Mouse (Mus musculus): Measurements from ENCODE around the gene Rfk. TPM values are rescaled to one million over a fixed set of nuclear protein-coding genes. Genes with fewer than 3 reads are reported as not detected.

The Rfk gene
- polyA plus RNA-seq, 1 experiment from 2014 or later: 77.2 TPM

GRCm38 (mm10) chr19:17369581-17369980 is 24.3 kb upstream of the Rfk start:
- Histone ChIP-seq H3K4me3 (ENCODE audit: low read depth, low read length) (no peak overlapping the region), H3K27me3 (replicated peaks; ENCODE audit: control insufficient read depth, insufficient read depth, low read length) (no peaks in the 10 kb centered on the region), H3K9ac (ENCODE audit: low read length) (no peak overlapping the region), H3K4me2 (ENCODE audit: low read length) (no peak overlapping the region), H3K9me3 (ENCODE audit: control insufficient read depth, low read length) (no peaks in the 10 kb centered on the region), H3K36me3 (ENCODE audit: control insufficient read depth, insufficient read depth, low read length) (no peaks in the 10 kb centered on the region), H3K4me1 (replicated peaks; ENCODE audit: control insufficient read depth, insufficient read depth, low read length) (no peaks in the 10 kb centered on the region), H3K27ac (ENCODE audit: low read depth) (no peak overlapping the region)
- ATAC-seq (replicated peaks; ENCODE audit: low FRiP score, low TSS enrichment, low read depth): no peak
- no peak for DNase-seq (ENCODE audit: low spot score)
- WGBS: 66% methylated on average over 7 of the region's 7 CpGs

GRCm38 (mm10) chr19:17372701-17373100 is 21.1 kb upstream of the Rfk start, which contains the start of gene Gcnt1:
Gene Gcnt1, minus strand, starts transcription at chr19:17372844.
- no peak for DNase-seq (ENCODE audit: low spot score)
- Histone ChIP-seq H3K36me3 (ENCODE audit: control insufficient read depth, insufficient read depth, low read length) (no peaks in the 10 kb centered on the region), H3K27me3 (replicated peaks; ENCODE audit: control insufficient read depth, insufficient read depth, low read length) (no peaks in the 10 kb centered on the region), H3K9me3 (ENCODE audit: control insufficient read depth, low read length) (no peaks in the 10 kb centered on the region), H3K4me3 (ENCODE audit: low read depth, low read length) (no peak within 1 kb of the TSS), H3K4me2 (ENCODE audit: low read length) (no peak within 1 kb of the TSS), H3K4me1 (replicated peaks; ENCODE audit: control insufficient read depth, insufficient read depth, low read length) (no peaks in the 10 kb centered on the region), H3K9ac (ENCODE audit: low read length) (no peak within 1 kb of the TSS), H3K27ac (ENCODE audit: low read depth) (no peak within 1 kb of the TSS)
- WGBS: 75% methylated on average over 3 of the region's 3 CpGs
- ATAC-seq (replicated peaks; ENCODE audit: low FRiP score, low TSS enrichment, low read depth): no peak

- H3K27ac ChIP-seq (ENCODE audit: low read depth): no peak overlapping the region
- H3K9ac ChIP-seq (ENCODE audit: low read length): no peak overlapping the region
- no peak for ATAC-seq (replicated peaks; ENCODE audit: low FRiP score, low TSS enrichment, low read depth)
- no peak overlapping the region for H3K4me3 ChIP-seq (ENCODE audit: low read depth, low read length)
- H3K27me3 ChIP-seq (replicated peaks; ENCODE audit: control insufficient read depth, insufficient read depth, low read length): no peaks in the 10 kb centered on the region
- H3K4me1 ChIP-seq (replicated peaks; ENCODE audit: control insufficient read depth, insufficient read depth, low read length): no peaks in the 10 kb centered on the region
- no peaks in the 10 kb centered on the region for H3K9me3 ChIP-seq (ENCODE audit: control insufficient read depth, low read length)
- no peak overlapping the region for H3K4me2 ChIP-seq (ENCODE audit: low read length)
- no peak for DNase-seq (ENCODE audit: low spot score)
- H3K36me3 ChIP-seq (ENCODE audit: control insufficient read depth, insufficient read depth, low read length): no peaks in the 10 kb centered on the region
These were observed 15.0 kb upstream of the Rfk start for GRCm38 (mm10) chr19:17378845-17379244.

DNA sequence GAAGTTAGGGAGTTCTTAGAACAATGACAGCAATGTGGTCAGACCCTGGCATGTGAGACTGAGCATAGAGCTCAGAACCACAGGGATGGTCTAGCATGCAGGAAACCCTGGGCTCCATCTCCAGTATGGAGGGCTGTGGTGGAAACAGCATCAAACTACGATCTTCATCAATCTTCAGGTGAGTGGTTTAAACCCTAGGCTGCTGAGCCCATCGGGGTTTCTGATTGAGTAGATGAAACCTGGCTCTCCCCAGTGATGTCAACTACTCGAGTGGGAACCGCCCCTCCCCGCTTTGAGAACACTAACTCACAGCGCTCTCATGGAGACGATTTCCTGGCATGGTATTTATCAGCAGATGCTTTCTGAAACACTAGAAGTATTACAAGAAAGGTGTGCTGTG is 13.3 kb upstream of the Rfk start:
- no peaks in the 10 kb centered on the region for H3K36me3 ChIP-seq (ENCODE audit: control insufficient read depth, insufficient read depth, low read length)
- no peak overlapping the region for H3K4me2 ChIP-seq (ENCODE audit: low read length)
- H3K9ac ChIP-seq (ENCODE audit: low read length): no peak overlapping the region
- no peaks in the 10 kb centered on the region for H3K4me1 ChIP-seq (replicated peaks; ENCODE audit: control insufficient read depth, insufficient read depth, low read length)
- H3K27me3 ChIP-seq (replicated peaks; ENCODE audit: control insufficient read depth, insufficient read depth, low read length): no peaks in the 10 kb centered on the region
- 53% methylated on average over 7 of the region's 7 CpGs for WGBS
- H3K27ac ChIP-seq (ENCODE audit: low read depth): no peak overlapping the region
- ATAC-seq (replicated peaks; ENCODE audit: low FRiP score, low TSS enrichment, low read depth): no peak
- no peak overlapping the region for H3K4me3 ChIP-seq (ENCODE audit: low read depth, low read length)
- no peaks in the 10 kb centered on the region for H3K9me3 ChIP-seq (ENCODE audit: control insufficient read depth, low read length)
- no peak for DNase-seq (ENCODE audit: low spot score)

DNA sequence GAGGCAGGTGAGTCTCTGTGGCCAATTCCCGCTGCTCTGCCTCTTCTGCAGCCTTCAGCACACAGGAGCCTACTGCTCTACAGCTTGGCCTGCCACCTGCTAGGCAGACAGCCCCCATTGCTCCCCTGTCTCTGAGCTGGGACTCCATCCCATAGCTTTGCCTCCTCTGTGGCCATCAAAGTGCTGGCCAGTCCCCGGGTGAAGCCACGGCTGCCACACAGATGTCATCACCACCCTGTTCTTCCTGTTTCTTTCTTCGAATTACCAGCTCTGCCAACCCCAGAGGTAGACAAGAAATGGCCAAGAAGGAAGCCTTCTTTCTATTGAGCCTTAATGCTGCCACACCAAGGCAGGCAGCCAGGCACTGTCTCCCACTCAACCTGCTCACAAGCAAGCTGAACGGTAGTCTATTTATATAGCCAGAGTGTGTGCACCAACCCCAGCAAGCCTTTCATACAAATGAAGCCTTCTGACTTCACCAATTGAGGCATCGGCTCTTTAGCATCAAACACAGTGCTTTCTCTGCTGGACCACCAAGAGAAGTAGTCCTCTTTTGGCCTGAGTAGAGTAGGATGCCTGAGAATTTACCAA is 10.9 kb upstream of the Rfk start:
- Histone ChIP-seq H3K9me3 (ENCODE audit: control insufficient read depth, low read length) (no peaks in the 10 kb centered on the region), H3K4me3 (ENCODE audit: low read depth, low read length) (no peak overlapping the region), H3K4me1 (replicated peaks; ENCODE audit: control insufficient read depth, insufficient read depth, low read length) (no peaks in the 10 kb centered on the region), H3K9ac (ENCODE audit: low read length) (no peak overlapping the region), H3K36me3 (ENCODE audit: control insufficient read depth, insufficient read depth, low read length) (no peaks in the 10 kb centered on the region), H3K27ac (ENCODE audit: low read depth) (no peak overlapping the region), H3K27me3 (replicated peaks; ENCODE audit: control insufficient read depth, insufficient read depth, low read length) (no peaks in the 10 kb centered on the region), H3K4me2 (ENCODE audit: low read length) (no peak overlapping the region)
- DNase-seq (ENCODE audit: low spot score): no peak
- no peak for ATAC-seq (replicated peaks; ENCODE audit: low FRiP score, low TSS enrichment, low read depth)
- 86% methylated on average over 6 of the region's 6 CpGs for WGBS

- no peak for ATAC-seq (replicated peaks; ENCODE audit: low FRiP score, low TSS enrichment, low read depth)
- no peaks in the 10 kb centered on the region for H3K36me3 ChIP-seq (ENCODE audit: control insufficient read depth, insufficient read depth, low read length)
- 97% methylated on average over 4 of the region's 4 CpGs for WGBS
- no peaks in the 10 kb centered on the region for H3K27me3 ChIP-seq (replicated peaks; ENCODE audit: control insufficient read depth, insufficient read depth, low read length)
- no peak overlapping the region for H3K27ac ChIP-seq (ENCODE audit: low read depth)
- H3K9ac ChIP-seq (ENCODE audit: low read length): no peak overlapping the region
- H3K4me3 ChIP-seq (ENCODE audit: low read depth, low read length): no peak overlapping the region
- no peak overlapping the region for H3K4me2 ChIP-seq (ENCODE audit: low read length)
- no peak for DNase-seq (ENCODE audit: low spot score)
- H3K9me3 ChIP-seq (ENCODE audit: control insufficient read depth, low read length): no peaks in the 10 kb centered on the region
- no peaks in the 10 kb centered on the region for H3K4me1 ChIP-seq (replicated peaks; ENCODE audit: control insufficient read depth, insufficient read depth, low read length)
These were observed 8.8 kb upstream of the Rfk start for GRCm38 (mm10) chr19:17385022-17385421.

GRCm38 (mm10) chr19:17385426-17385825 is 8.4 kb upstream of the Rfk start:
- Histone ChIP-seq H3K9me3 (ENCODE audit: control insufficient read depth, low read length) (no peaks in the 10 kb centered on the region), H3K4me2 (ENCODE audit: low read length) (no peak overlapping the region), H3K36me3 (ENCODE audit: control insufficient read depth, insufficient read depth, low read length) (no peaks in the 10 kb centered on the region), H3K4me1 (replicated peaks; ENCODE audit: control insufficient read depth, insufficient read depth, low read length) (no peaks in the 10 kb centered on the region), H3K27me3 (replicated peaks; ENCODE audit: control insufficient read depth, insufficient read depth, low read length) (no peaks in the 10 kb centered on the region), H3K4me3 (ENCODE audit: low read depth, low read length) (no peak overlapping the region), H3K9ac (ENCODE audit: low read length) (no peak overlapping the region), H3K27ac (ENCODE audit: low read depth) (no peak overlapping the region)
- WGBS: 72% methylated on average over 1 of the region's 1 CpGs
- DNase-seq (ENCODE audit: low spot score) (no peak), ATAC-seq (replicated peaks; ENCODE audit: low FRiP score, low TSS enrichment, low read depth) (no peak)

DNA sequence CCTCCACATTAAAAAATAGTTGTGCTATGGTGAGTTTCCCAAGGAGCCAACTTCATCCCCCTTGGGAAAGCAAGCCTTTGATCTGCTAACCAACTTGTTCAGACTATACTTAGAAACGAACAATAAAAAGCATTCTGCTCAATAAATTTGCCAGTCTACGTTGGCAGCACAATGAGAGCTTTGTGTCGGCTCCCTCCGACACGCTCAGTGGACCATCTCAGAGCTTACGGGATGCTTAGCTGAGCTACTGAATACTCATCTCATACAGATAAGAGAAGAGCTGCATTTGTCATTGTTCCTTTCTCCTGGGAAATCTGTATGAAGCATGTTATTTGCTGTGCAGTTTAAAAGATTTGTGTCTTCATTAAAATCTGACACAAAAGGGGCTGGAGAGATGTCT is 7.4 kb upstream of the Rfk start:
- no peak overlapping the region for H3K4me2 ChIP-seq (ENCODE audit: low read length)
- WGBS: 73% methylated on average over 6 of the region's 6 CpGs
- H3K9me3 ChIP-seq (ENCODE audit: control insufficient read depth, low read length): no peaks in the 10 kb centered on the region
- no peaks in the 10 kb centered on the region for H3K4me1 ChIP-seq (replicated peaks; ENCODE audit: control insufficient read depth, insufficient read depth, low read length)
- H3K9ac ChIP-seq (ENCODE audit: low read length): no peak overlapping the region
- H3K36me3 ChIP-seq (ENCODE audit: control insufficient read depth, insufficient read depth, low read length): no peaks in the 10 kb centered on the region
- no peak overlapping the region for H3K4me3 ChIP-seq (ENCODE audit: low read depth, low read length)
- no peaks in the 10 kb centered on the region for H3K27me3 ChIP-seq (replicated peaks; ENCODE audit: control insufficient read depth, insufficient read depth, low read length)
- ATAC-seq (replicated peaks; ENCODE audit: low FRiP score, low TSS enrichment, low read depth): no peak
- no peak for DNase-seq (ENCODE audit: low spot score)
- no peak overlapping the region for H3K27ac ChIP-seq (ENCODE audit: low read depth)

DNA sequence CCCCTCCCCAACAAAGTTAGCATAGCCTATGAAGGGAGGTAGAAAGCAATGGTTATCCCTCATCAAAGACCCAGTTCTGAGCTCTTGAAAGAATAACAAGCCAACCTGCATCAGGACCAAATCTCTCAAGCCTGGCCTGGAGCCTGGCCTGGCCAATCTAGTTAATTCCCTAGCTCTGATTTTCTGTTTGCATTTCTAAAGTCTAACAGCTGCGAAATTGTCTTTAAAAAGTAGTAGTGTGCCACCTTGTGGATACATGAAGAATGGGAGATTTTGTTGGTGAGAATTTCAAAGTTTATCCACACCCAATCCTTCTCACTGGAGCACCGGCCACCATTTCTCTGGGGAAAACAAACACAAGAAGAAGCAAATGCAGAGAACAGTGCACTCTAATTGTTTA is 5.4 kb upstream of the Rfk start:
- H3K4me2 ChIP-seq (ENCODE audit: low read length): no peak overlapping the region
- H3K9me3 ChIP-seq (ENCODE audit: control insufficient read depth, low read length): no peaks in the 10 kb centered on the region
- DNase-seq (ENCODE audit: low spot score) (no peak), ATAC-seq (replicated peaks; ENCODE audit: low FRiP score, low TSS enrichment, low read depth) (peak; percentile 45; the same call in 1 of the 2 replicates)
- H3K9ac ChIP-seq (ENCODE audit: low read length): no peak overlapping the region
- no peaks in the 10 kb centered on the region for H3K27me3 ChIP-seq (replicated peaks; ENCODE audit: control insufficient read depth, insufficient read depth, low read length)
- H3K27ac ChIP-seq (ENCODE audit: low read depth): no peak overlapping the region
- H3K36me3 ChIP-seq (ENCODE audit: control insufficient read depth, insufficient read depth, low read length): no peaks in the 10 kb centered on the region
- H3K4me3 ChIP-seq (ENCODE audit: low read depth, low read length): no peak overlapping the region
- whole genome bisulfite sequencing: 15% methylated on average over 2 of the region's 2 CpGs
- H3K4me1 ChIP-seq (replicated peaks; ENCODE audit: control insufficient read depth, insufficient read depth, low read length): no peaks in the 10 kb centered on the region
